Mouse (Mus musculus): Measurements from ENCODE around the gene Zfp248.

DNA sequence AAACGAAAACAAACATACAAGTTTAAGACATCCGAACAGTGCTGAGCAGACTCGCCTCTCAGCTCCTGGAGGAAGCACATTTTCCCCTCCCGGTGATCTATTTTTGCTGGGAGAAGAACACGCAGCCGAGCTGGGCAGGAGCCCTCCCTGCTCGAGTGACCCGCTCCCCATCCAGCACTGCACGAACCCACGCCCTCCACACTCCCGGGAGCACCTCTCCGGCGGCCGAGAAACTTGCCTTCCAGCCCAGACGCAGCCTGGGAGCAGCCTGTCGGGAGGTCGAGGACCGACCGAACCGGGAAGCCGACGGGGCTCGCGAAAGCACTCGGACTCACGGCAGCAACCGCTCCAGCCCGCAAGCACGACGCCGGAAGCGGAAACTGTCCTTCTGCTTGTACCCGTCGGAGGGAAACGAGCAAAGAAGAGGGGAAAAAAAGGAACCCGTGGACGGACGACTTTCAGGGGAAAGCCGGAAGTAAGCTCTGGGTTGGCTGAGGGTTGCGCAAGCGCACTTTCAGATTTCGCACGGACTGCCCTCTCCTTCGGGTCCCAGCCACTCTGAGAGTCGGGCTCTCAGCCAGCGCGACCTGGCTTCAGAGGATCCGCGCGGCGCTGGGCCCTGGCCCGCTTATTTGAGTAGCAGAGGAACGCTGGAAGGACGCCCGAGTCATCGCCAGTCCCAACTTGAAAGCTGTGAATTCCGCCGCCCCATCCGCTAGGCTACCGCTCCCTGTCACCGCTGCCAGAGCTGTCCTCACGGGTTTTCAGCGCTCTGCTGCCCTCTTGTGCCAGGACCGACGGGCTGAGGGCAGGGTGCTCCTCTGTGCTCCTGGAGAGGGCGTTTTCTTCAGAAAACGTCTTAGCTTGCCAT is 36.0 kb downstream of the Zfp248 start, which contains the start of gene Bms1:
- TF ChIP-seq CTCF (IDR thresholded peaks at IDR 0.05; ENCODE audit: borderline replicate concordance, insufficient read depth, low read depth, low read length) (peak; percentile 84), POLR2A (IDR thresholded peaks at IDR 0.05; ENCODE audit: borderline replicate concordance, insufficient read depth, low read length) (peak; percentile 92)
